In genomic region chr12:24680096-24680491, GRCm38 (mm10) we compare ENCODE assay signal across 8 mouse cellular contexts. TPM values are rescaled to one million over a fixed set of nuclear protein-coding genes. Genes with fewer than 3 reads are reported as not detected.
DNase-seq lines count a peak whose midpoint lies in the region; ATAC-seq and TF ChIP-seq lines count a peak whose summit lies in the region.

No protein-coding gene starts in this region.

- no peak for TF ChIP-seq POLR2A in ES-Bruce4 (IDR thresholded peaks at IDR 0.05; ENCODE audit: insufficient read depth, low read length)

- peak overlapping the region; percentile 87 for H3K4me2 ChIP-seq in embryonic facial prominence, embryonic 15.5 days (replicated peaks)
- H3K4me2 ChIP-seq in heart, embryonic 15.5 days = peak overlapping the region; percentile 97
- H3K4me2 ChIP-seq in stomach, postnatal 0 days (replicated peaks; ENCODE audit: low read depth) = peak overlapping the region; percentile 89

- no peak for TF ChIP-seq CTCF in ES-Bruce4 (IDR thresholded peaks at IDR 0.05; ENCODE audit: low read depth, low read length)
- no peak for TF ChIP-seq CTCF in stomach, postnatal 0 days (IDR thresholded peaks at IDR 0.05; ENCODE audit: low read depth)

- peak overlapping the region; percentile 74; the same call in 1 of the 2 replicates for H3K4me3 ChIP-seq in ES-Bruce4 (ENCODE audit: low read depth, low read length)
- peak overlapping the region; percentile 57 for H3K4me3 ChIP-seq in embryonic facial prominence, embryonic 15.5 days (replicated peaks)
- H3K4me3 ChIP-seq in heart, embryonic 15.5 days = peak overlapping the region; percentile 61
- peak overlapping the region; percentile 54 for H3K4me3 ChIP-seq in stomach, postnatal 0 days (ENCODE audit: low read depth, low read length)

- peaks cover 8% of the 10 kb centered on the region for H3K27me3 ChIP-seq in ES-Bruce4 (ENCODE audit: control insufficient read depth, insufficient read depth, low read length, poor library complexity, severe bottlenecking)
- peaks cover 13% of the 10 kb centered on the region for H3K27me3 ChIP-seq in embryonic facial prominence, embryonic 15.5 days
- peaks cover 24% of the 10 kb centered on the region for H3K27me3 ChIP-seq in heart, embryonic 15.5 days
- no peaks in the 10 kb centered on the region for H3K27me3 ChIP-seq in stomach, postnatal 0 days (ENCODE audit: control insufficient read depth, insufficient read depth, low read length)

- DNase-seq in kidney, postnatal 10 days = peak; percentile 46
- DNase-seq in lung, postnatal 14 days = peak; percentile 28
- no peak for DNase-seq in stomach, postnatal 0 days (ENCODE audit: low spot score)
- DNase-seq in retina, embryonic 14.5 days (ENCODE audit: low spot score) = no peak

- no peaks in the 10 kb centered on the region for H3K4me1 ChIP-seq in ES-Bruce4 (ENCODE audit: control insufficient read depth, insufficient read depth, low read length)
- peaks cover 39% of the 10 kb centered on the region for H3K4me1 ChIP-seq in embryonic facial prominence, embryonic 15.5 days
- peaks cover 33% of the 10 kb centered on the region for H3K4me1 ChIP-seq in heart, embryonic 15.5 days (replicated peaks)
- H3K4me1 ChIP-seq in stomach, postnatal 0 days (replicated peaks; ENCODE audit: control insufficient read depth, insufficient read depth) = no peaks in the 10 kb centered on the region; the same call in 1 of the 2 replicates

- no peak for ATAC-seq in embryonic facial prominence, embryonic 15.5 days (ENCODE audit: insufficient number of reproducible peaks, low FRiP score, low TSS enrichment, low read depth)
- ATAC-seq in heart, embryonic 15.5 days (replicated peaks; ENCODE audit: insufficient number of reproducible peaks, insufficient read depth, low FRiP score, low read depth) = no peak
- no peak for ATAC-seq in stomach, postnatal 0 days (ENCODE audit: low FRiP score, low TSS enrichment)
- ATAC-seq in megakaryocyte-erythroid progenitor cell, adult 5-6 weeks (replicated peaks; ENCODE audit: low FRiP score, low TSS enrichment, poor library complexity, severe bottlenecking) = no peak

- TF ChIP-seq EP300 in ES-Bruce4 (IDR thresholded peaks at IDR 0.05; ENCODE audit: insufficient read depth, low read depth, low read length) = no peak
- no peak for TF ChIP-seq EP300 in stomach, postnatal 0 days (optimal IDR thresholded peaks at IDR 0.05)

- H3K27ac ChIP-seq in ES-Bruce4 (ENCODE audit: insufficient read depth, low read length) = no peak overlapping the region
- peak overlapping the region; percentile 44 for H3K27ac ChIP-seq in embryonic facial prominence, embryonic 15.5 days (replicated peaks)
- peak overlapping the region; percentile 60; the same call in 1 of the 2 replicates for H3K27ac ChIP-seq in heart, embryonic 15.5 days
- peak overlapping the region; percentile 65; the same call in 1 of the 2 replicates for H3K27ac ChIP-seq in stomach, postnatal 0 days (replicated peaks)

- no peaks in the 10 kb centered on the region for H3K36me3 ChIP-seq in ES-Bruce4 (ENCODE audit: control insufficient read depth, insufficient read depth, low read length, poor library complexity, severe bottlenecking)
- H3K36me3 ChIP-seq in embryonic facial prominence, embryonic 15.5 days = no peaks in the 10 kb centered on the region
- H3K36me3 ChIP-seq in heart, embryonic 15.5 days = no peaks in the 10 kb centered on the region
- H3K36me3 ChIP-seq in stomach, postnatal 0 days (ENCODE audit: control insufficient read depth, insufficient read depth, low read length) = no peaks in the 10 kb centered on the region

- peak overlapping the region; percentile 68; the same call in 1 of the 2 replicates for H3K9ac ChIP-seq in ES-Bruce4 (ENCODE audit: low read depth, poor library complexity, severe bottlenecking)
- peak overlapping the region; percentile 60; the same call in 1 of the 2 replicates for H3K9ac ChIP-seq in embryonic facial prominence, embryonic 15.5 days
- peak overlapping the region; percentile 73; the same call in 1 of the 2 replicates for H3K9ac ChIP-seq in heart, embryonic 15.5 days
- no peak overlapping the region for H3K9ac ChIP-seq in stomach, postnatal 0 days (ENCODE audit: low read length)

- 11% methylated on average over 9 of the region's 9 CpGs for WGBS in embryonic facial prominence, embryonic 15.5 days
- 13% methylated on average over 9 of the region's 9 CpGs for WGBS in heart, embryonic 15.5 days
- WGBS in stomach, postnatal 0 days = 27% methylated on average over 9 of the region's 9 CpGs

- no peaks in the 10 kb centered on the region for H3K9me3 ChIP-seq in ES-Bruce4 (replicated peaks; ENCODE audit: control insufficient read depth, insufficient read depth, low read length, poor library complexity, severe bottlenecking)
- H3K9me3 ChIP-seq in embryonic facial prominence, embryonic 15.5 days (replicated peaks) = no peaks in the 10 kb centered on the region
- H3K9me3 ChIP-seq in heart, embryonic 15.5 days (replicated peaks) = no peaks in the 10 kb centered on the region
- H3K9me3 ChIP-seq in stomach, postnatal 0 days (ENCODE audit: control insufficient read depth, low read length) = no peaks in the 10 kb centered on the region

RNA-seq across cellular contexts. Expression of gene Cys1, which starts 1.5 kb away (rescaled TPM):
- polyA plus RNA-seq in ES-Bruce4 (2011; ENCODE audit: insufficient read depth, insufficient read length, low read depth, missing spikeins) = not detected in 2 replicates
- 6.2 and 6.5 TPM in 2 replicates for polyA plus RNA-seq in embryonic facial prominence, embryonic 15.5 days (2015; fragmentation: Nextera tagmentation; extraction: Ambion mirVana)
- polyA plus RNA-seq in heart, embryonic 15.5 days (2015; fragmentation: Nextera tagmentation; extraction: Ambion mirVana) = 1.4 TPM in 2 replicates
- 1.4 and 1.9 TPM in 2 replicates for polyA plus RNA-seq in stomach, postnatal 0 days (2015; fragmentation: Nextera tagmentation; extraction: Ambion mirVana)
- total RNA-seq in megakaryocyte-erythroid progenitor cell, adult 5-6 weeks (2014; fragmentation: Nextera tagmentation) = not detected in 2 replicates
- not detected in 2 replicates for total RNA-seq in megakaryocyte-erythroid progenitor cell, adult 5-6 weeks (2017)

RNA-seq across cellular contexts. Expression of gene Rrm2, which starts 27.9 kb away (rescaled TPM):
- polyA plus RNA-seq in ES-Bruce4 (2011; ENCODE audit: insufficient read depth, insufficient read length, low read depth, missing spikeins) = 297 and 319 TPM in 2 replicates
- 142 and 158 TPM in 2 replicates for polyA plus RNA-seq in embryonic facial prominence, embryonic 15.5 days (2015; fragmentation: Nextera tagmentation; extraction: Ambion mirVana)
- polyA plus RNA-seq in heart, embryonic 15.5 days (2015; fragmentation: Nextera tagmentation; extraction: Ambion mirVana) = 208 and 223 TPM in 2 replicates
- polyA plus RNA-seq in stomach, postnatal 0 days (2015; fragmentation: Nextera tagmentation; extraction: Ambion mirVana) = 38.0 and 41.2 TPM in 2 replicates
- 188 and 245 TPM in 2 replicates for total RNA-seq in megakaryocyte-erythroid progenitor cell, adult 5-6 weeks (2014; fragmentation: Nextera tagmentation)
- total RNA-seq in megakaryocyte-erythroid progenitor cell, adult 5-6 weeks (2017) = 98.3 and 173 TPM in 2 replicates

RNA-seq across cellular contexts. Expression of gene Klf11, which starts 29.0 kb away (rescaled TPM):
- 20.2 and 23.8 TPM in 2 replicates for polyA plus RNA-seq in ES-Bruce4 (2011; ENCODE audit: insufficient read depth, insufficient read length, low read depth, missing spikeins)
- polyA plus RNA-seq in embryonic facial prominence, embryonic 15.5 days (2015; fragmentation: Nextera tagmentation; extraction: Ambion mirVana) = 13.0 and 13.1 TPM in 2 replicates
- polyA plus RNA-seq in heart, embryonic 15.5 days (2015; fragmentation: Nextera tagmentation; extraction: Ambion mirVana) = 17.7 and 18.4 TPM in 2 replicates
- 9.8 and 11.3 TPM in 2 replicates for polyA plus RNA-seq in stomach, postnatal 0 days (2015; fragmentation: Nextera tagmentation; extraction: Ambion mirVana)
- 10.9 and 16.6 TPM in 2 replicates for total RNA-seq in megakaryocyte-erythroid progenitor cell, adult 5-6 weeks (2014; fragmentation: Nextera tagmentation)
- total RNA-seq in megakaryocyte-erythroid progenitor cell, adult 5-6 weeks (2017) = 15.7 and 18.6 TPM in 2 replicates

Comparison
In these comparisons a context has a peak if more than half of its experiments do, and no peak if none do; other contexts are left out.
1. DNase-seq: peak in kidney, postnatal 10 days (single experiment) and lung, postnatal 14 days (single experiment); none in stomach, postnatal 0 days (single experiment) and retina, embryonic 14.5 days (single experiment).
2. Peak in every context shown above with its lines, with median percentiles within 50 percentile points of each other: H3K4me3 ChIP-seq and H3K4me2 ChIP-seq.